9 mouse cellular contexts compared by ENCODE assay signal in genomic region chr5:142964650-142965049, GRCm38 (mm10). TPM values are rescaled to one million over a fixed set of nuclear protein-coding genes. Genes with fewer than 3 reads are reported as not detected.
DNase-seq lines count a peak whose midpoint lies in the region; ATAC-seq and TF ChIP-seq lines count a peak whose summit lies in the region.
"Had no signal": no experiment of that assay in that cellular context is flagged by ENCODE, and none has a peak within 500 bp of the region (broad histone marks: within the 10 kb centered on the region; RNA-seq: fewer than 3 reads in every experiment).

No protein-coding gene starts in this region.

- peaks cover 17% of the 10 kb centered on the region for H3K36me3 ChIP-seq in lung, embryonic 15.5 days
- peaks cover 75% of the 10 kb centered on the region for H3K36me3 ChIP-seq in limb, embryonic 10.5 days
- H3K36me3 ChIP-seq in stomach, embryonic 15.5 days: peaks cover 8% of the 10 kb centered on the region

- no peaks in the 10 kb centered on the region for H3K27me3 ChIP-seq in lung, embryonic 15.5 days
- no peaks in the 10 kb centered on the region for H3K27me3 ChIP-seq in limb, embryonic 10.5 days (ENCODE audit: low read depth, poor library complexity, severe bottlenecking)
- H3K27me3 ChIP-seq in stomach, embryonic 15.5 days (replicated peaks): no peaks in the 10 kb centered on the region

- peak overlapping the region; percentile 79 for H3K4me2 ChIP-seq in lung, embryonic 15.5 days
- H3K4me2 ChIP-seq in stomach, embryonic 15.5 days: peak overlapping the region; percentile 79

- no peak for TF ChIP-seq CTCF in embryonic fibroblast, embryonic 13.5 days (IDR thresholded peaks at IDR 0.05; ENCODE audit: borderline replicate concordance, insufficient read depth, low read length)

- H3K9me3 ChIP-seq in lung, embryonic 15.5 days: no peaks in the 10 kb centered on the region
- no peaks in the 10 kb centered on the region for H3K9me3 ChIP-seq in limb, embryonic 10.5 days (replicated peaks)
- H3K9me3 ChIP-seq in stomach, embryonic 15.5 days: no peaks in the 10 kb centered on the region

- H3K4me1 ChIP-seq in lung, embryonic 15.5 days: peaks cover 44% of the 10 kb centered on the region
- H3K4me1 ChIP-seq in embryonic fibroblast, embryonic 13.5 days (ENCODE audit: control insufficient read depth, insufficient read depth, low read length): no peaks in the 10 kb centered on the region; the same call in 1 of the 2 replicates
- H3K4me1 ChIP-seq in limb, embryonic 10.5 days: peaks cover 37% of the 10 kb centered on the region
- H3K4me1 ChIP-seq in stomach, embryonic 15.5 days: peaks cover 25% of the 10 kb centered on the region

- peak overlapping the region; percentile 76 for H3K4me3 ChIP-seq in lung, embryonic 15.5 days
- H3K4me3 ChIP-seq in embryonic fibroblast, embryonic 13.5 days (ENCODE audit: insufficient read depth, low read length): peak overlapping the region; percentile 22
- peak overlapping the region; percentile 85 for H3K4me3 ChIP-seq in limb, embryonic 10.5 days
- H3K4me3 ChIP-seq in stomach, embryonic 15.5 days (replicated peaks): peak overlapping the region; percentile 4; the same call in 1 of the 2 replicates

- WGBS in lung, embryonic 15.5 days: 87% methylated on average over 6 of the region's 6 CpGs
- WGBS in limb, embryonic 10.5 days: 93% methylated on average over 6 of the region's 6 CpGs
- whole genome bisulfite sequencing in stomach, embryonic 15.5 days: 88% methylated on average over 6 of the region's 6 CpGs

- TF ChIP-seq POLR2A in embryonic fibroblast, embryonic 13.5 days (IDR thresholded peaks at IDR 0.05; ENCODE audit: low read depth, low read length): no peak

- ATAC-seq in lung, embryonic 15.5 days (ENCODE audit: borderline replicate concordance, extremely low read depth, low FRiP score, low TSS enrichment): no peak
- ATAC-seq in stomach, embryonic 15.5 days (ENCODE audit: insufficient read depth, low FRiP score, low read depth): no peak

- H3K27ac ChIP-seq in lung, embryonic 15.5 days: no peak overlapping the region
- peak overlapping the region; percentile 15; the same call in 1 of the 2 replicates for H3K27ac ChIP-seq in embryonic fibroblast, embryonic 13.5 days (ENCODE audit: insufficient read depth, low read length)
- no peak overlapping the region for H3K27ac ChIP-seq in limb, embryonic 10.5 days
- H3K27ac ChIP-seq in stomach, embryonic 15.5 days: no peak overlapping the region

- no peak for DNase-seq in lung, adult 18-20 months
- no peak for DNase-seq in limb, embryonic 10.5 days (ENCODE audit: low spot score)
- DNase-seq in liver: no peak
- DNase-seq in urinary bladder, postnatal 10 days (ENCODE audit: low spot score): no peak
- no peak for DNase-seq in thymus, adult 18-20 months
- DNase-seq: cerebellum, adult 8-10 months had no signal

- H3K9ac ChIP-seq in lung, embryonic 15.5 days: no peak overlapping the region
- no peak overlapping the region for H3K9ac ChIP-seq in stomach, embryonic 15.5 days

RNA-seq across cellular contexts. Expression of gene Fscn1, which starts 4.5 kb away (rescaled TPM):
- polyA plus RNA-seq in lung, embryonic 15.5 days (2015; fragmentation: Nextera tagmentation; extraction: Ambion mirVana): 240 and 246 TPM in 2 replicates
- polyA plus RNA-seq in embryonic fibroblast, embryonic 13.5 days (2011; ENCODE audit: insufficient read length, low read depth, missing spikeins): 323 and 406 TPM in 2 replicates
- polyA plus RNA-seq in limb, embryonic 10.5 days (2016; fragmentation: Nextera tagmentation; extraction: Ambion mirVana): 806 and 864 TPM in 2 replicates
- polyA plus RNA-seq in stomach, embryonic 15.5 days (2015; fragmentation: Nextera tagmentation; extraction: Ambion mirVana): 181 and 185 TPM in 2 replicates

RNA-seq across cellular contexts. Expression of gene Actb, which starts 58.1 kb away (rescaled TPM):
- polyA plus RNA-seq in lung, embryonic 15.5 days (2015; fragmentation: Nextera tagmentation; extraction: Ambion mirVana): 15,606 and 16,851 TPM in 2 replicates
- polyA plus RNA-seq in embryonic fibroblast, embryonic 13.5 days (2011; ENCODE audit: insufficient read length, low read depth, missing spikeins): 7,994 and 9,776 TPM in 2 replicates
- polyA plus RNA-seq in limb, embryonic 10.5 days (2016; fragmentation: Nextera tagmentation; extraction: Ambion mirVana): 13,950 and 14,682 TPM in 2 replicates
- 14,327 and 14,357 TPM in 2 replicates for polyA plus RNA-seq in stomach, embryonic 15.5 days (2015; fragmentation: Nextera tagmentation; extraction: Ambion mirVana)

Comparison
In these comparisons a context has a peak if more than half of its experiments do, and no peak if none do; other contexts are left out.
1. H3K4me3 ChIP-seq: peak in every context shown above with its lines; median percentile 85 in limb, embryonic 10.5 days; 76 in lung, embryonic 15.5 days; 22 in embryonic fibroblast, embryonic 13.5 days; 4 in stomach, embryonic 15.5 days.